Mouse (Mus musculus): ENCODE data around the gene Celsr1.

DNA sequence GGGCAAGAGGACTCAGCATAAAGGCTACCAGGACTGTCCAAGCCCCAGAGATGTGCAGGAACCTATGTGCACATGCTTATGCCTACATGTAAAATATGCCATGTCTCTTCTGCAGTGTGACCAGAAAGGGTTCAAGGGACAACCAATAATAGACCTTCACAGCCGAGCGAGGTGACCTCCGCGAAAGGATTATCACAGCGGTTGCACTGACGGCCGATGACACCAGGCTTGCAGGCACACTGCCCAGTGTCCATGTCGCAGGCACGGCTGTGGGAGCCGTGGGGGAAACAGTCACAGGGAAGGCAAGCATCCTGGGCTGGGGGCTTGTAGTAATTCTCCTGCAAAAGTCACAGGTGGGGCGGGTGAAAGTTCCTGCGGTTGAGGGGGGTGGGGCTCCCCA is 105.4 kb downstream of the Celsr1 start:
- TF ChIP-seq POLR2A (IDR thresholded peaks at IDR 0.05; ENCODE audit: extremely low read depth, insufficient read depth, low read length) = no peak
- no peak for TF ChIP-seq CTCF (IDR thresholded peaks at IDR 0.05; ENCODE audit: low read depth, low read length)
